Mouse (Mus musculus) ES-Bruce4 (cell line): ENCODE measurements around the gene Klhl11. TPM values are rescaled to one million over a fixed set of nuclear protein-coding genes. Genes with fewer than 3 reads are reported as not detected.

Experiments
- H3K27ac ChIP-seq: 2 replicates; pipeline ENCODE4 v1.5.1; 2012; ENCODE audit warnings: low read length, inconsistent platforms; ENCODE audit not compliant: insufficient read depth
- H3K27me3 ChIP-seq: 2 replicates; pipeline ENCODE4 v1.6.1; 2012; ENCODE audit warnings: mild to moderate bottlenecking, low read length, inconsistent platforms; ENCODE audit not compliant: control insufficient read depth, poor library complexity, insufficient read depth, severe bottlenecking
- H3K36me3 ChIP-seq: 2 replicates; pipeline ENCODE4 v1.6.1; 2012; ENCODE audit warnings: inconsistent platforms, mild to moderate bottlenecking, low read length, moderate library complexity; ENCODE audit not compliant: control insufficient read depth, poor library complexity, insufficient read depth, severe bottlenecking
- H3K4me1 ChIP-seq: one replicate; pipeline ENCODE4 v1.8.1; 2011; ENCODE audit warnings: low read length; ENCODE audit not compliant: control insufficient read depth, insufficient read depth
- H3K4me3 ChIP-seq: 2 replicates; pipeline ENCODE4 v1.5.1; 2011; ENCODE audit warnings: low read depth, mild to moderate bottlenecking, low read length
- H3K9ac ChIP-seq: 2 replicates; pipeline ENCODE4 v1.6.1; 2012; ENCODE audit warnings: low read depth, mild to moderate bottlenecking, inconsistent platforms; ENCODE audit not compliant: poor library complexity, severe bottlenecking
- H3K9me3 ChIP-seq: replicated peaks from 2 replicates; pipeline ENCODE4 v1.6.1; 2012; ENCODE audit warnings: mild to moderate bottlenecking, low read length, inconsistent platforms; ENCODE audit not compliant: control insufficient read depth, poor library complexity, insufficient read depth, severe bottlenecking
- CTCF ChIP-seq: IDR thresholded peaks from one replicate; pipeline ENCODE4 v1.8.1; 2011; ENCODE audit warnings: low read depth, low read length
- EP300 ChIP-seq: IDR thresholded peaks from 2 replicates; pipeline ENCODE4 v1.6.1; 2011; ENCODE audit warnings: low read depth, low read length; ENCODE audit not compliant: insufficient read depth
- POLR2A ChIP-seq: IDR thresholded peaks from one replicate; pipeline ENCODE4 v1.8.1; 2011; ENCODE audit warnings: low read length; ENCODE audit not compliant: insufficient read depth
- polyA plus RNA-seq: library from polyadenylated mRNA; stranded (reverse); fragments of >200 nt; gene quantifications from 2 replicates; pipeline ENCODE4 v1.2.4, GENCODE M21; 2011; ENCODE audit warnings: low read depth; ENCODE audit not compliant: missing spikeins, insufficient read depth, insufficient read length

Gene Klhl11
- polyA plus RNA-seq, 1 experiment = 18.4 TPM

DNA sequence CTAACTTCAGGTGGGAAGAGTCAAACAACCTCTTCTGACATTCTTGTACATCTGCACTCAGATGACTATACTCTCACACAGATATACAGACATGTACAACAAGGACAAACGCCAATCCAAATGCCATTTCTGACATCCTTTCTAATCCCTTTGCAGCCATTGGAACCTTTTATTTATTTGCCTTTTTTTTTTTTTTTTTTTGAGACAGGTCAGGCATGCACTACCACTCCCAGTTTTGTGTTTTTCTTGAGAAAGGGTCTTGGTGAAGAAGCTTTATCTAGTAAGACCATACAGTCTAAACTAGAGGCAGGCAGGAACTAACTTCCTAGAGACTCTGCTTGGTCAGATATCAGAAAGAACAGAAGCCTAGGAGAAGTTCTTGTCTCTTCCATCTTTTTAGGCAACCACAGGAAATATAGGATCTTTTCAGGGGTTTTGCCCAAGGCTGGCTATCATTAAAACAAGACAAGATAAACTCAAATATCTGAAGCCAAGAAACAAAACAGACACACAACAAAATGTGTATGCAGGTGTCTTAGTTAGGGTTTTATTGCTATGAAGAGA is 7.2 kb downstream of the Klhl11 start:
- peaks cover 50% of the 10 kb centered on the region for H3K36me3 ChIP-seq
- TF ChIP-seq CTCF (no peak), POLR2A (no peak), EP300 (no peak)
- H3K27me3 ChIP-seq = no peaks in the 10 kb centered on the region
- no peaks in the 10 kb centered on the region for H3K4me1 ChIP-seq
- no peaks in the 10 kb centered on the region for H3K9me3 ChIP-seq
- H3K4me3 ChIP-seq = no peak overlapping the region
- no peak overlapping the region for H3K27ac ChIP-seq
- H3K9ac ChIP-seq = no peak overlapping the region

DNA sequence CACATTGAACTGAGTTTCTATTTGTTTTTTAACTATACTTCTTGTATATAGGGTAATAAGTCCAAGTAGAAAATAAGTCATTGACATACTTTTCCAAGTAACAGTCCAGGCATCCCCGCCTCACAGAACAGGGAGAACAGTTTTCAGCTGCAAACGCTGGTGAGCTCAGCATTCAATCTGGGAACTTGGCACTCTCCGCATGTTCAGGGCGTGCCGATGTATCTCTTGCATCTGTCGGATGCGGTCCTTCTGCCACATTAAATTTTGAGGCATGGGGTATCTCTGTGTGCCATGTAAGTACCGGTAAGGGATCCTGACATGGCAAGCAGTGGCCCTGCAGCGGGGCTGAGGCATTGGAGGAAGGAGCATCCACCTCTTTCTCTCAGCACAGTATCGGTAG is 9.8 kb downstream of the Klhl11 start:
- no peaks in the 10 kb centered on the region for H3K4me1 ChIP-seq
- H3K27me3 ChIP-seq = no peaks in the 10 kb centered on the region
- no peak for TF ChIP-seq EP300
- TF ChIP-seq POLR2A = no peak
- TF ChIP-seq CTCF = no peak
- peaks cover 49% of the 10 kb centered on the region for H3K36me3 ChIP-seq
- H3K4me3 ChIP-seq = no peak overlapping the region
- H3K27ac ChIP-seq = no peak overlapping the region
- no peaks in the 10 kb centered on the region for H3K9me3 ChIP-seq
- no peak overlapping the region for H3K9ac ChIP-seq

GRCm38 (mm10) chr11:100457711-100458110 is 14.8 kb downstream of the Klhl11 start:
- Histone ChIP-seq H3K27ac (no peak overlapping the region), H3K9me3 (no peaks in the 10 kb centered on the region), H3K4me1 (no peaks in the 10 kb centered on the region), H3K4me3 (no peak overlapping the region), H3K27me3 (no peaks in the 10 kb centered on the region), H3K9ac (no peak overlapping the region), H3K36me3 (peaks cover 25% of the 10 kb centered on the region)
- TF ChIP-seq EP300 (no peak), POLR2A (no peak), CTCF (no peak)

DNA sequence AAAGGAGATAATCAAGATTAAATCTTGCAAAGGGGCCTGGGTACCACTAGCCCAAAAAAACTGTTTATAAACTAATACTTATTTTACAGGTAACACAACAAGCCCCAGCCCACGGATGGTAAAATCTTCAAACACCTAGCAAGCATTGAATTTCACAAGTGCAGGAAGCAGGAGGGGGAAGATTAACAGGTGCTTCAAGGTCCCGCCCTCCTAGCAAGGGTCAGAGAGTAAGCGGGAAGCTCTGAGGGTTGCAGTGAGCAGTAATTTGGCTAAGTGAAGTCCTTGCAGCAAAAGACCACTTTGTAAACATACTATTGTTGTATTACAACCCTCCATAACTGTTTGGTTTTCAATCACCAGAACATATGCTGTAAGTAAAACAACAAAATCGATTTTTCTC is 15.3 kb downstream of the Klhl11 start:
- Histone ChIP-seq H3K36me3 (peaks cover 20% of the 10 kb centered on the region), H3K27me3 (no peaks in the 10 kb centered on the region), H3K9me3 (no peaks in the 10 kb centered on the region), H3K4me1 (no peaks in the 10 kb centered on the region), H3K9ac (no peak overlapping the region), H3K4me3 (no peak overlapping the region), H3K27ac (no peak overlapping the region)
- TF ChIP-seq POLR2A (no peak), EP300 (no peak), CTCF (no peak)

- no peak overlapping the region for H3K9ac ChIP-seq
- no peak overlapping the region for H3K27ac ChIP-seq
- H3K4me1 ChIP-seq = peaks cover 3% of the 10 kb centered on the region
- no peaks in the 10 kb centered on the region for H3K9me3 ChIP-seq
- no peak overlapping the region for H3K4me3 ChIP-seq
- TF ChIP-seq POLR2A (no peak), CTCF (no peak), EP300 (no peak)
- H3K27me3 ChIP-seq = no peaks in the 10 kb centered on the region
- no peaks in the 10 kb centered on the region for H3K36me3 ChIP-seq
These were observed 29.9 kb downstream of the Klhl11 start for GRCm38 (mm10) chr11:100442625-100443024.

- TF ChIP-seq POLR2A = no peak
- no peak for TF ChIP-seq CTCF
- TF ChIP-seq EP300 = no peak
- Histone ChIP-seq H3K9ac (peak within 1 kb of the TSS; percentile 72), H3K36me3 (no peaks in the 10 kb centered on the region), H3K4me3 (peak within 1 kb of the TSS; percentile 73), H3K4me1 (peaks cover 3% of the 10 kb centered on the region), H3K27ac (no peak within 1 kb of the TSS), H3K9me3 (no peaks in the 10 kb centered on the region), H3K27me3 (no peaks in the 10 kb centered on the region)
These were observed 30.7 kb downstream of the Klhl11 start, which contains the start of the genes Nt5c3b and Klhl10 for GRCm38 (mm10) chr11:100441797-100442196. Gene Nt5c3b, minus strand, starts transcription at chr11:100441808. Gene Klhl10, plus strand, starts transcription at chr11:100441917.
